Mouse (Mus musculus) lung, postnatal 0 days (tissue): ENCODE measurements at regions not wholly inside any gene's neighbourhood (a gene's known extent, or its start where the extent isn't known, plus 50 kb on each side); places are given as distances from the start of the nearest gene placed in this dataset.

Experiments used
- ATAC-seq: fragments of 200-750 bp; cut with Nextera tagmentation; 2 replicates; pipeline ENCODE4 v1.8.0; 2017; ENCODE audit warnings: moderate library complexity
- DNase-seq: peaks from one replicate; pipeline ENCODE4 v3.0.0-alpha.2; 2016; ENCODE audit warnings: low spot score
- H3K27ac ChIP-seq: fragments of 300-500 bp; sonication (generic); 2 replicates; pipeline ENCODE4 v1.5.1; 2014; ENCODE audit warnings: antibody characterized with exemption, mild to moderate bottlenecking, low read length, mixed read lengths
- H3K27me3 ChIP-seq: fragments of 300-500 bp; sonication (generic); replicated peaks from 2 replicates; pipeline ENCODE4 v1.6.1; 2014; ENCODE audit warnings: low read length, mixed read lengths; ENCODE audit not compliant: insufficient read depth
- H3K36me3 ChIP-seq: fragments of 300-500 bp; sonication (generic); 2 replicates; pipeline ENCODE4 v1.6.1; 2014; ENCODE audit warnings: low read length, mixed read lengths; ENCODE audit not compliant: insufficient read depth
- H3K4me1 ChIP-seq: fragments of 300-500 bp; sonication (generic); 2 replicates; pipeline ENCODE4 v1.6.1; 2014; ENCODE audit warnings: antibody characterized with exemption, low read depth, low read length, mixed read lengths; ENCODE audit not compliant: insufficient read depth
- H3K4me2 ChIP-seq: fragments of 300-500 bp; sonication (generic); replicated peaks from 2 replicates; pipeline ENCODE4 v1.6.1; 2014; ENCODE audit warnings: low read depth, mild to moderate bottlenecking, low read length, moderate library complexity, mixed read lengths
- H3K4me3 ChIP-seq: fragments of 300-500 bp; sonication (generic); 2 replicates; pipeline ENCODE4 v1.5.1; 2014; ENCODE audit warnings: low read depth, low read length
- H3K9ac ChIP-seq: fragments of 300-500 bp; sonication (generic); replicated peaks from 2 replicates; pipeline ENCODE4 v1.6.1; 2014; ENCODE audit warnings: low read depth, mild to moderate bottlenecking
- H3K9me3 ChIP-seq: fragments of 300-500 bp; sonication (generic); 2 replicates; pipeline ENCODE4 v1.6.1; 2016; ENCODE audit warnings: low read length, mixed read lengths
- CTCF ChIP-seq: IDR thresholded peaks from 2 replicates; pipeline ENCODE4 v1.5.1; 2016; ENCODE audit warnings: antibody characterized with exemption, mild to moderate bottlenecking
- EP300 ChIP-seq: IDR thresholded peaks from 2 replicates; pipeline ENCODE4 v1.6.1; 2016; ENCODE audit warnings: antibody characterized with exemption, mild to moderate bottlenecking, control low read depth
- WGBS: fragments of 180-500 bp; shearing (Covaris S2); extraction: QIAGEN DNeasy Blood & Tissue Kit; methylation state at CpG from one replicate; pipeline ENCODE4 v1.1.7; 2014; 5-methylcytosine and 5-hydroxymethylcytosine counted together

- DNase-seq (no peak), ATAC-seq (no peak)
- no peaks in the 10 kb centered on the region for H3K27me3 ChIP-seq
- H3K9ac ChIP-seq, result no peak overlapping the region
- WGBS, result 65% methylated on average over 2 of the region's 2 CpGs
- H3K9me3 ChIP-seq, result no peaks in the 10 kb centered on the region
- TF ChIP-seq CTCF, result no peak
- no peak for TF ChIP-seq EP300
- H3K4me1 ChIP-seq, result no peaks in the 10 kb centered on the region
- no peak overlapping the region for H3K4me2 ChIP-seq
- H3K4me3 ChIP-seq, result no peak overlapping the region
- H3K36me3 ChIP-seq, result no peaks in the 10 kb centered on the region
- H3K27ac ChIP-seq, result no peak overlapping the region
Measured at GRCm38 (mm10) chr13:83879561-83879960, 342.5 kb upstream of the Tmem161b start.

- H3K36me3 ChIP-seq, result no peaks in the 10 kb centered on the region
- no peaks in the 10 kb centered on the region for H3K4me1 ChIP-seq
- DNase-seq (no peak), ATAC-seq (no peak)
- WGBS, result 62% methylated on average over 2 of the region's 2 CpGs
- no peak overlapping the region for H3K27ac ChIP-seq
- no peak overlapping the region for H3K9ac ChIP-seq
- no peak for TF ChIP-seq CTCF
- TF ChIP-seq EP300, result no peak
- H3K27me3 ChIP-seq, result no peaks in the 10 kb centered on the region
- H3K4me2 ChIP-seq, result no peak overlapping the region
- H3K9me3 ChIP-seq, result no peaks in the 10 kb centered on the region
- H3K4me3 ChIP-seq, result no peak overlapping the region
Measured at GRCm38 (mm10) chr13:83880305-83880704, 341.8 kb upstream of the Tmem161b start.

GRCm38 (mm10) chr13:83880772-83881171 lies 341.3 kb upstream of the Tmem161b start:
- ATAC-seq (no peak), DNase-seq (no peak)
- Histone ChIP-seq H3K4me1 (no peaks in the 10 kb centered on the region), H3K4me3 (no peak overlapping the region), H3K9me3 (no peaks in the 10 kb centered on the region), H3K9ac (no peak overlapping the region), H3K27ac (no peak overlapping the region), H3K27me3 (no peaks in the 10 kb centered on the region), H3K4me2 (no peak overlapping the region), H3K36me3 (no peaks in the 10 kb centered on the region)
- TF ChIP-seq EP300 (no peak), CTCF (no peak)
- 72% methylated on average over 2 of the region's 2 CpGs for WGBS

- H3K27me3 ChIP-seq, result no peaks in the 10 kb centered on the region
- H3K9ac ChIP-seq, result no peak overlapping the region
- no peaks in the 10 kb centered on the region for H3K9me3 ChIP-seq
- TF ChIP-seq CTCF, result no peak
- TF ChIP-seq EP300, result no peak
- ATAC-seq (no peak), DNase-seq (no peak)
- WGBS, result 47% methylated on average over 1 of the region's 1 CpGs
- no peak overlapping the region for H3K4me3 ChIP-seq
- H3K4me2 ChIP-seq, result no peak overlapping the region
- H3K36me3 ChIP-seq, result no peaks in the 10 kb centered on the region
- H3K4me1 ChIP-seq, result no peaks in the 10 kb centered on the region
- no peak overlapping the region for H3K27ac ChIP-seq
Measured at GRCm38 (mm10) chr13:83882839-83883238, 339.3 kb upstream of the Tmem161b start.

GRCm38 (mm10) chr13:83883821-83884220 lies 338.3 kb upstream of the Tmem161b start:
- ATAC-seq (no peak), DNase-seq (peak; percentile 12)
- Histone ChIP-seq H3K9ac (no peak overlapping the region), H3K27me3 (no peaks in the 10 kb centered on the region), H3K4me1 (no peaks in the 10 kb centered on the region), H3K36me3 (no peaks in the 10 kb centered on the region), H3K4me2 (no peak overlapping the region), H3K9me3 (no peaks in the 10 kb centered on the region), H3K27ac (no peak overlapping the region), H3K4me3 (no peak overlapping the region)
- TF ChIP-seq EP300 (no peak), CTCF (no peak)
- 62% methylated on average over 4 of the region's 4 CpGs for WGBS

- WGBS, result 88% methylated on average over 4 of the region's 4 CpGs
- DNase-seq (no peak), ATAC-seq (no peak)
- Histone ChIP-seq H3K36me3 (no peaks in the 10 kb centered on the region), H3K4me2 (no peak overlapping the region), H3K4me1 (no peaks in the 10 kb centered on the region), H3K27me3 (no peaks in the 10 kb centered on the region), H3K9ac (no peak overlapping the region), H3K27ac (no peak overlapping the region), H3K4me3 (no peak overlapping the region), H3K9me3 (no peaks in the 10 kb centered on the region)
- no peak for TF ChIP-seq EP300
- no peak for TF ChIP-seq CTCF
Measured at GRCm38 (mm10) chr13:83884226-83884625, 337.9 kb upstream of the Tmem161b start.

- Histone ChIP-seq H3K4me3 (no peak overlapping the region), H3K36me3 (no peaks in the 10 kb centered on the region), H3K27me3 (no peaks in the 10 kb centered on the region), H3K9ac (no peak overlapping the region), H3K27ac (no peak overlapping the region), H3K4me1 (no peaks in the 10 kb centered on the region), H3K9me3 (no peaks in the 10 kb centered on the region), H3K4me2 (no peak overlapping the region)
- WGBS, result 73% methylated on average over 13 of the region's 13 CpGs
- no peak for DNase-seq
- TF ChIP-seq EP300 (no peak), CTCF (no peak)
- ATAC-seq, result no peak
Measured at GRCm38 (mm10) chr13:83884766-83885543, 337.1 kb upstream of the Tmem161b start.
